ENCODE assay signal across 13 mouse cellular contexts in genomic region chr12:79796823-79797821, GRCm38 (mm10).
A peak's percentile ranks its signal among the peaks of the same experiment; 100 is the strongest.
DNase-seq lines count a peak whose midpoint lies in the region; ATAC-seq lines count a peak whose summit lies in the region.
"Had no signal": no experiment of that assay in that cellular context is flagged by ENCODE, and none has a peak within 500 bp of the region (broad histone marks: within the 10 kb centered on the region; RNA-seq: fewer than 3 reads in every experiment).

No protein-coding gene starts in this region.

- H3K4me1 ChIP-seq in lung, embryonic 16.5 days (replicated peaks; ENCODE audit: control insufficient read depth, insufficient read depth, low read length) = peaks cover 4% of the 10 kb centered on the region; the same call in 1 of the 2 replicates
- H3K4me1 ChIP-seq in hindbrain, embryonic 15.5 days (replicated peaks) = no peaks in the 10 kb centered on the region; the same call in 1 of the 2 replicates
- no peaks in the 10 kb centered on the region for H3K4me1 ChIP-seq in neural tube, embryonic 15.5 days

- 73% methylated on average over 18 of the region's 18 CpGs for WGBS in lung, embryonic 16.5 days
- 74% methylated on average over 18 of the region's 18 CpGs for WGBS in hindbrain, embryonic 15.5 days
- WGBS in neural tube, embryonic 15.5 days = 75% methylated on average over 18 of the region's 18 CpGs

- no peak overlapping the region for H3K4me3 ChIP-seq in lung, embryonic 16.5 days (ENCODE audit: low read length)
- no peak overlapping the region for H3K4me3 ChIP-seq in hindbrain, embryonic 15.5 days
- H3K4me3 ChIP-seq in neural tube, embryonic 15.5 days (replicated peaks) = no peak overlapping the region
- H3K4me3 ChIP-seq: myocyte; stomach, embryonic 15.5 days had no signal

- peak overlapping the region; percentile 66 for H3K27ac ChIP-seq in lung, embryonic 16.5 days (ENCODE audit: low read length)
- 0 out of 2 replicates have a peak overlapping the region, but pooled peaks have one; percentile 28 for H3K27ac ChIP-seq in hindbrain, embryonic 15.5 days (replicated peaks)
- peak overlapping the region; percentile 28; the same call in 1 of the 2 replicates for H3K27ac ChIP-seq in neural tube, embryonic 15.5 days (replicated peaks)
- H3K27ac ChIP-seq: stomach, embryonic 15.5 days had no signal

- H3K27me3 ChIP-seq in lung, embryonic 16.5 days (ENCODE audit: control insufficient read depth, insufficient read depth, low read depth, low read length) = no peaks in the 10 kb centered on the region
- no peaks in the 10 kb centered on the region for H3K27me3 ChIP-seq in hindbrain, embryonic 15.5 days
- no peaks in the 10 kb centered on the region for H3K27me3 ChIP-seq in neural tube, embryonic 15.5 days (replicated peaks)
- H3K27me3 ChIP-seq: stomach, embryonic 15.5 days had no signal

- peak; percentile 95 for DNase-seq in heart, adult 11 months
- DNase-seq in heart, postnatal 10 days = no peak
- DNase-seq in lung, adult 18-20 months = no peak
- no peak for DNase-seq in natural killer cell, adult 2 months (ENCODE audit: low spot score in 2 of 2)
- no peak for DNase-seq in right cerebral cortex, adult 2 months (ENCODE audit: low spot score in 2 of 2)
- DNase-seq: B cell, adult 2 months; cerebellum, postnatal 36 days; gastrocnemius, postnatal 14 days had no signal

- no peaks in the 10 kb centered on the region for H3K36me3 ChIP-seq in lung, embryonic 16.5 days (ENCODE audit: control insufficient read depth, insufficient read depth, low read length)
- no peaks in the 10 kb centered on the region for H3K36me3 ChIP-seq in hindbrain, embryonic 15.5 days
- H3K36me3 ChIP-seq in neural tube, embryonic 15.5 days = no peaks in the 10 kb centered on the region
- H3K36me3 ChIP-seq: stomach, embryonic 15.5 days had no signal

- intact Hi-C loops in heart, postnatal 10 days (cut with DNase I) = loop anchor here (5.0 kb wide), 1 partner anchor 105 kb away; no protein-coding TSS in a partner anchor

- H3K9ac ChIP-seq in lung, embryonic 16.5 days (ENCODE audit: low read length) = no peak overlapping the region
- no peak overlapping the region for H3K9ac ChIP-seq in hindbrain, embryonic 15.5 days
- H3K9ac ChIP-seq in neural tube, embryonic 15.5 days (replicated peaks) = no peak overlapping the region
- H3K9ac ChIP-seq: stomach, embryonic 15.5 days had no signal

- peak; percentile 56; the same call in 1 of the 2 replicates for ATAC-seq in lung, embryonic 16.5 days (ENCODE audit: low read depth)
- ATAC-seq in hindbrain, embryonic 15.5 days (ENCODE audit: low FRiP score, low read depth) = no peak
- ATAC-seq in neural tube, embryonic 15.5 days (ENCODE audit: low FRiP score) = no peak

- H3K9me3 ChIP-seq in lung, embryonic 16.5 days (ENCODE audit: control insufficient read depth, low read length) = no peaks in the 10 kb centered on the region
- no peaks in the 10 kb centered on the region for H3K9me3 ChIP-seq in hindbrain, embryonic 15.5 days
- H3K9me3 ChIP-seq in neural tube, embryonic 15.5 days (replicated peaks) = no peaks in the 10 kb centered on the region
- H3K9me3 ChIP-seq: stomach, embryonic 15.5 days had no signal

- H3K4me2 ChIP-seq in lung, embryonic 16.5 days (ENCODE audit: low read depth, low read length) = no peak overlapping the region
- no peak overlapping the region for H3K4me2 ChIP-seq in hindbrain, embryonic 15.5 days
- no peak overlapping the region for H3K4me2 ChIP-seq in neural tube, embryonic 15.5 days
- H3K4me2 ChIP-seq: stomach, embryonic 15.5 days had no signal
